In the genomic region with DNA sequence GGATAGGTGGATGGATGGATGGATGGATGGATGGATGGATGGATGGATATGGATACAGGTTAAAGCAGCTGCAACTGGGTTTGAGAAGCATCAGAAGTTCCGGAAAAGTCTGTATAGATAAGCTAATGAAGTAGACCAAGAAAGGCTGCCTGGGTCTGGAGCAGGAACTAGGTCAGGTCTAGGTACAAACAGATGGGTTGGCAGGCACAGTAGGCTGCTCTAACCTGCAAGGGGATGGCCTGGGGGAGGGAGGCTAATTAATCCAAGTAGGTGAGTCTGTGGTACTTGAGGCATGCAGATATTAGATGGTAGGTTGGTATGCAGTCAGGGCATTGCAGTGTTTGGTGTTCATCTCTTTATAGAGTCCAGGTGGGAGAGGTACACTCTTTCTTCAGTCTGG, we compare ENCODE assay signal across 9 mouse cellular contexts.
DNase-seq lines count a peak whose midpoint lies in the region; ATAC-seq lines count a peak whose summit lies in the region.
"Had no signal": no experiment of that assay in that cellular context is flagged by ENCODE, and none has a peak within 500 bp of the region (broad histone marks: within the 10 kb centered on the region; RNA-seq: fewer than 3 reads in every experiment).

No protein-coding gene starts in this region.

- no peak for DNase-seq in cerebellum, postnatal 4 days (ENCODE audit: low spot score in 2 of 2)
- DNase-seq in cerebellum, postnatal 10 days, result peak; percentile 73
- DNase-seq in MN1 (ENCODE audit: low spot score), result no peak
- DNase-seq in heart, postnatal 36 days, result no peak

- no peak overlapping the region; the same call in 1 of the 2 replicates for H3K9ac ChIP-seq in forebrain, embryonic 16.5 days (replicated peaks; ENCODE audit: low read depth, low read length)
- no peak overlapping the region for H3K9ac ChIP-seq in midbrain, embryonic 12.5 days (replicated peaks)
- H3K9ac ChIP-seq in intestine, embryonic 15.5 days, result no peak overlapping the region

- intact Hi-C loops in heart, postnatal 36 days (cut with DNase I), result no loop called here

- H3K4me1 ChIP-seq in forebrain, embryonic 16.5 days (replicated peaks; ENCODE audit: control insufficient read depth, insufficient read depth, low read length), result peaks cover 22% of the 10 kb centered on the region
- peaks cover 27% of the 10 kb centered on the region for H3K4me1 ChIP-seq in midbrain, embryonic 12.5 days
- H3K4me1 ChIP-seq in intestine, embryonic 15.5 days (replicated peaks), result 0 out of 2 replicates have a peak, but pooled peaks cover 4% of the 10 kb centered on the region

- H3K4me2 ChIP-seq in forebrain, embryonic 16.5 days (ENCODE audit: low read length), result no peak overlapping the region
- no peak overlapping the region for H3K4me2 ChIP-seq in midbrain, embryonic 12.5 days (replicated peaks)
- no peak overlapping the region for H3K4me2 ChIP-seq in intestine, embryonic 15.5 days (replicated peaks)
- H3K4me2 ChIP-seq: liver, embryonic 11.5 days had no signal

- H3K27me3 ChIP-seq in forebrain, embryonic 16.5 days (replicated peaks; ENCODE audit: control insufficient read depth, insufficient read depth, low read length), result no peaks in the 10 kb centered on the region
- H3K27me3 ChIP-seq in midbrain, embryonic 12.5 days, result peaks cover 9% of the 10 kb centered on the region; the same call in 1 of the 2 replicates
- no peaks in the 10 kb centered on the region for H3K27me3 ChIP-seq in intestine, embryonic 15.5 days (replicated peaks)

- no peak overlapping the region for H3K4me3 ChIP-seq in forebrain, embryonic 16.5 days (replicated peaks; ENCODE audit: low read length)
- H3K4me3 ChIP-seq in midbrain, embryonic 12.5 days, result no peak overlapping the region
- no peak overlapping the region for H3K4me3 ChIP-seq in intestine, embryonic 15.5 days (replicated peaks)

- no peaks in the 10 kb centered on the region for H3K36me3 ChIP-seq in forebrain, embryonic 16.5 days (ENCODE audit: control insufficient read depth, insufficient read depth)
- H3K36me3 ChIP-seq in midbrain, embryonic 12.5 days, result no peaks in the 10 kb centered on the region
- H3K36me3 ChIP-seq in intestine, embryonic 15.5 days, result no peaks in the 10 kb centered on the region

- ATAC-seq in cerebellum, adult (ENCODE audit: insufficient number of reproducible peaks, low FRiP score, low TSS enrichment), result peak; percentile 69
- ATAC-seq in forebrain, embryonic 16.5 days, result peak; percentile 4; the same call in 1 of the 2 replicates
- 0 out of 2 replicates have a peak, but pooled peaks have one; percentile 16 for ATAC-seq in midbrain, embryonic 12.5 days (ENCODE audit: low FRiP score, low read depth)
- ATAC-seq in intestine, embryonic 15.5 days, result no peak

- peak overlapping the region; percentile 25 for H3K27ac ChIP-seq in forebrain, embryonic 16.5 days (ENCODE audit: low read length)
- 0 out of 2 replicates have a peak overlapping the region, but pooled peaks have one; percentile 42 for H3K27ac ChIP-seq in midbrain, embryonic 12.5 days (replicated peaks)
- no peak overlapping the region for H3K27ac ChIP-seq in intestine, embryonic 15.5 days

- no peaks in the 10 kb centered on the region for H3K9me3 ChIP-seq in forebrain, embryonic 16.5 days (ENCODE audit: control insufficient read depth, low read length)
- no peaks in the 10 kb centered on the region for H3K9me3 ChIP-seq in midbrain, embryonic 12.5 days
- no peaks in the 10 kb centered on the region for H3K9me3 ChIP-seq in intestine, embryonic 15.5 days

- 92% methylated on average over 1 of the region's 1 CpGs for WGBS in forebrain, embryonic 16.5 days
- 92% methylated on average over 1 of the region's 1 CpGs for WGBS in midbrain, embryonic 12.5 days
- 97% methylated on average over 1 of the region's 1 CpGs for WGBS in intestine, embryonic 15.5 days

Comparison
In these comparisons a context has a peak if more than half of its experiments do, and no peak if none do; other contexts are left out.
1. DNase-seq: peak in cerebellum, postnatal 10 days (2 of 2); none in cerebellum, postnatal 4 days (0 of 2), MN1 (single experiment) and heart, postnatal 36 days (0 of 2).